Mouse (Mus musculus): ENCODE measurements around the gene Pqlc2. TPM values are rescaled to one million over a fixed set of nuclear protein-coding genes. Genes with fewer than 3 reads are reported as not detected.

Gene Pqlc2
- polyA plus RNA-seq, 1 experiment from 2014 or later = 12.7 TPM

- Histone ChIP-seq H3K27me3 (ENCODE audit: control insufficient read depth, insufficient read depth, low read length) (no peaks in the 10 kb centered on the region), H3K36me3 (ENCODE audit: control insufficient read depth, insufficient read depth, low read length) (peaks cover 16% of the 10 kb centered on the region), H3K9ac (replicated peaks; ENCODE audit: low read depth, low read length) (no peak overlapping the region), H3K9me3 (ENCODE audit: control insufficient read depth, low read length) (no peaks in the 10 kb centered on the region), H3K4me2 (ENCODE audit: low read depth, low read length) (no peak overlapping the region), H3K4me1 (ENCODE audit: control insufficient read depth, insufficient read depth, low read length) (no peaks in the 10 kb centered on the region), H3K27ac (ENCODE audit: low read depth, low read length) (no peak overlapping the region), H3K4me3 (ENCODE audit: low read depth, low read length) (no peak overlapping the region)
- 87% methylated on average over 16 of the region's 16 CpGs for WGBS
- ATAC-seq (ENCODE audit: low read depth) = no peak
Observed at GRCm38 (mm10) chr4:139291099-139291498, 19.4 kb downstream of the Pqlc2 start.

DNA sequence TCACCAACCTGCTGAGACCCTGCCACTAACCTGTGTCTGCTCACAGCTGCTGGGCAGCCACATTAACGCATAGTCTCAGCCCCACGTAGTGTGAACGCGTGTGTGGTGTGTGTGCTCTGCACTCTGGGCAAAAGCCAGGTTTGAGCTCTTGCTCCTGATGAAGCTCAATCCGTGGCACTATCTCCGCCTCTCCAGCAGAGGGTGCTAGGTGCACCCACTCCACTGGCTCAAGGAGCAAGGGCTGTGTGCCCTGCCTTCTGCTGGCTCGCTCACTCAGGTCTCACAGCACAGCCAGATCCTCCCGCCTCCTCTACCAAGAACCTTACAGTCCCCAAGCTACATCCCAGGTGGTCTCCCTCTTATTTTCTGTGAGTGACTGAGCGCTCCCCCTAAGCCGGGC, 21.5 kb downstream of the Pqlc2 start:
- no peaks in the 10 kb centered on the region for H3K27me3 ChIP-seq (ENCODE audit: control insufficient read depth, insufficient read depth, low read length)
- no peak overlapping the region for H3K9ac ChIP-seq (replicated peaks; ENCODE audit: low read depth, low read length)
- H3K4me2 ChIP-seq (ENCODE audit: low read depth, low read length) = no peak overlapping the region
- H3K4me3 ChIP-seq (ENCODE audit: low read depth, low read length) = no peak overlapping the region
- ATAC-seq (ENCODE audit: low read depth) = 0 out of 2 replicates have a peak, but pooled peaks have one; percentile 34
- 62% methylated on average over 10 of the region's 10 CpGs for WGBS
- H3K9me3 ChIP-seq (ENCODE audit: control insufficient read depth, low read length) = no peaks in the 10 kb centered on the region
- no peaks in the 10 kb centered on the region for H3K4me1 ChIP-seq (ENCODE audit: control insufficient read depth, insufficient read depth, low read length)
- H3K27ac ChIP-seq (ENCODE audit: low read depth, low read length) = no peak overlapping the region
- H3K36me3 ChIP-seq (ENCODE audit: control insufficient read depth, insufficient read depth, low read length) = peaks cover 16% of the 10 kb centered on the region

- H3K9ac ChIP-seq (replicated peaks; ENCODE audit: low read depth, low read length) = no peak overlapping the region
- peaks cover 3% of the 10 kb centered on the region; the same call in 1 of the 2 replicates for H3K4me1 ChIP-seq (ENCODE audit: control insufficient read depth, insufficient read depth, low read length)
- H3K36me3 ChIP-seq (ENCODE audit: control insufficient read depth, insufficient read depth, low read length) = peaks cover 25% of the 10 kb centered on the region
- no peak overlapping the region for H3K27ac ChIP-seq (ENCODE audit: low read depth, low read length)
- 87% methylated on average over 18 of the region's 18 CpGs for WGBS
- no peaks in the 10 kb centered on the region for H3K9me3 ChIP-seq (ENCODE audit: control insufficient read depth, low read length)
- no peak overlapping the region for H3K4me3 ChIP-seq (ENCODE audit: low read depth, low read length)
- H3K27me3 ChIP-seq (ENCODE audit: control insufficient read depth, insufficient read depth, low read length) = no peaks in the 10 kb centered on the region
- no peak overlapping the region for H3K4me2 ChIP-seq (ENCODE audit: low read depth, low read length)
- no peak for ATAC-seq (ENCODE audit: low read depth)
Observed at GRCm38 (mm10) chr4:139287122-139287863, 23.2 kb downstream of the Pqlc2 start.

DNA sequence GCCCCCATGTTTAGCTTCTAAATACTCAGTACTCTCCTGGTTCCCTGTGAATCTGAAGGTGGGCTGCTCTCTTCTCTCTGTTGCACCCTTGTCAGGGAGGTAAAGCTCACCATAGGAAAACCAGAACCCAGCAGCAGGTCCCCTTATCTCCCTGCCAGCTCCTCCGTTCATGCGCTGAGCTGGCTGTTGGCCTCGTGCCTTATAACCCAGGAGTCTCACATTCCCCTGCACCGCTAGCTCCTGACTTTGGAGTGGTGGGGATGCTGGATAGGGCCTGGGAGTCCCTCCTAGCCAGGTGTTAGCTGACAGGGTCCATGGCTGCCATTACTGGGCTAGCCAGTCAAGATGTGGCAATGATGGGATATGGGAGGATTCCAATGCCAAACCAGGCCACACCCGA, 24.3 kb downstream of the Pqlc2 start:
- no peak overlapping the region for H3K27ac ChIP-seq (ENCODE audit: low read depth, low read length)
- H3K9ac ChIP-seq (replicated peaks; ENCODE audit: low read depth, low read length) = no peak overlapping the region
- WGBS = 85% methylated on average over 5 of the region's 5 CpGs
- peaks cover 28% of the 10 kb centered on the region for H3K36me3 ChIP-seq (ENCODE audit: control insufficient read depth, insufficient read depth, low read length)
- H3K9me3 ChIP-seq (ENCODE audit: control insufficient read depth, low read length) = no peaks in the 10 kb centered on the region
- H3K27me3 ChIP-seq (ENCODE audit: control insufficient read depth, insufficient read depth, low read length) = no peaks in the 10 kb centered on the region
- ATAC-seq (ENCODE audit: low read depth) = no peak
- H3K4me3 ChIP-seq (ENCODE audit: low read depth, low read length) = no peak overlapping the region
- H3K4me2 ChIP-seq (ENCODE audit: low read depth, low read length) = no peak overlapping the region
- H3K4me1 ChIP-seq (ENCODE audit: control insufficient read depth, insufficient read depth, low read length) = peaks cover 3% of the 10 kb centered on the region; the same call in 1 of the 2 replicates

DNA sequence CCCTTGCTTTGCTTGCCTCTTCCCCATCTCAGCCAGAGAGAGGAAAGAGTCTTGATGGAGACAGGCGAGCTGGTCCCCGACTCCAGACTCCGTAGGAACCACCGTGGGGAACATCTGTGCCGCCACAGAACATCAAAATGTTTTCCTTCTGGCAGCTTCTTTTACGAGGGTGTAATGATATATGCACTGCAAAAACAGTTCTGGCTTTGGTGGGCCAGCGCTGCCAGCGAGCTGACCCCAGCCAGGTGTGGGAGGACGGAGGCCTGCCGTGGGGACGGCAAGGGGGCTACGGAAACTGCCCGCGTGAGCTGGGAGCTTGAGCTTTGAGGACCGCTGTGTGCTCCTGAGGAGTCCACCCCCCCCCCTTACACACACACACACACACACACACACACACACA, 25.6 kb downstream of the Pqlc2 start:
- H3K27me3 ChIP-seq (ENCODE audit: control insufficient read depth, insufficient read depth, low read length) = no peaks in the 10 kb centered on the region
- peaks cover 38% of the 10 kb centered on the region for H3K36me3 ChIP-seq (ENCODE audit: control insufficient read depth, insufficient read depth, low read length)

GRCm38 (mm10) chr4:139282955-139283417, 27.5 kb downstream of the Pqlc2 start:
- Histone ChIP-seq H3K9me3 (ENCODE audit: control insufficient read depth, low read length) (no peaks in the 10 kb centered on the region), H3K4me1 (ENCODE audit: control insufficient read depth, insufficient read depth, low read length) (peaks cover 3% of the 10 kb centered on the region; the same call in 1 of the 2 replicates), H3K4me2 (ENCODE audit: low read depth, low read length) (no peak overlapping the region), H3K4me3 (ENCODE audit: low read depth, low read length) (no peak overlapping the region), H3K9ac (replicated peaks; ENCODE audit: low read depth, low read length) (no peak overlapping the region), H3K36me3 (ENCODE audit: control insufficient read depth, insufficient read depth, low read length) (peaks cover 28% of the 10 kb centered on the region), H3K27me3 (ENCODE audit: control insufficient read depth, insufficient read depth, low read length) (no peaks in the 10 kb centered on the region), H3K27ac (ENCODE audit: low read depth, low read length) (0 out of 2 replicates have a peak overlapping the region, but pooled peaks have one; percentile 12)
- WGBS = 18% methylated on average over 6 of the region's 6 CpGs
- no peak for ATAC-seq (ENCODE audit: low read depth)

More for the DNA sequence above, 25.6 kb downstream of the Pqlc2 start:
- H3K27ac ChIP-seq (ENCODE audit: low read depth, low read length) = no peak overlapping the region
- no peak for ATAC-seq (ENCODE audit: low read depth)
- peaks cover 3% of the 10 kb centered on the region; the same call in 1 of the 2 replicates for H3K4me1 ChIP-seq (ENCODE audit: control insufficient read depth, insufficient read depth, low read length)
- H3K9ac ChIP-seq (replicated peaks; ENCODE audit: low read depth, low read length) = no peak overlapping the region
- H3K4me3 ChIP-seq (ENCODE audit: low read depth, low read length) = no peak overlapping the region
- H3K9me3 ChIP-seq (ENCODE audit: control insufficient read depth, low read length) = no peaks in the 10 kb centered on the region
- no peak overlapping the region for H3K4me2 ChIP-seq (ENCODE audit: low read depth, low read length)
- 87% methylated on average over 15 of the region's 15 CpGs for WGBS

- Histone ChIP-seq H3K27ac (ENCODE audit: low read depth, low read length) (no peak overlapping the region), H3K4me1 (ENCODE audit: control insufficient read depth, insufficient read depth, low read length) (peaks cover 3% of the 10 kb centered on the region; the same call in 1 of the 2 replicates), H3K4me2 (ENCODE audit: low read depth, low read length) (no peak overlapping the region), H3K9ac (replicated peaks; ENCODE audit: low read depth, low read length) (no peak overlapping the region), H3K4me3 (ENCODE audit: low read depth, low read length) (no peak overlapping the region), H3K36me3 (ENCODE audit: control insufficient read depth, insufficient read depth, low read length) (peaks cover 25% of the 10 kb centered on the region), H3K27me3 (ENCODE audit: control insufficient read depth, insufficient read depth, low read length) (no peaks in the 10 kb centered on the region), H3K9me3 (ENCODE audit: control insufficient read depth, low read length) (no peaks in the 10 kb centered on the region)
- 49% methylated on average over 16 of the region's 16 CpGs for WGBS
- ATAC-seq (ENCODE audit: low read depth) = no peak
Observed at GRCm38 (mm10) chr4:139281791-139282345, 28.6 kb downstream of the Pqlc2 start.

- ATAC-seq (ENCODE audit: low read depth) = no peak
Observed at GRCm38 (mm10) chr4:139280530-139280929, 30.0 kb downstream of the Pqlc2 start.

GRCm38 (mm10) chr4:139276411-139276810, 34.1 kb downstream of the Pqlc2 start:
- ATAC-seq (ENCODE audit: low read depth) = no peak
- Histone ChIP-seq H3K4me1 (ENCODE audit: control insufficient read depth, insufficient read depth, low read length) (no peaks in the 10 kb centered on the region), H3K36me3 (ENCODE audit: control insufficient read depth, insufficient read depth, low read length) (peaks cover 13% of the 10 kb centered on the region), H3K4me3 (ENCODE audit: low read depth, low read length) (no peak overlapping the region), H3K9ac (replicated peaks; ENCODE audit: low read depth, low read length) (no peak overlapping the region), H3K27me3 (ENCODE audit: control insufficient read depth, insufficient read depth, low read length) (no peaks in the 10 kb centered on the region), H3K9me3 (ENCODE audit: control insufficient read depth, low read length) (no peaks in the 10 kb centered on the region), H3K4me2 (ENCODE audit: low read depth, low read length) (no peak overlapping the region), H3K27ac (ENCODE audit: low read depth, low read length) (no peak overlapping the region)
- 87% methylated on average over 7 of the region's 7 CpGs for WGBS

More at GRCm38 (mm10) chr4:139280530-139280929, 30.0 kb downstream of the Pqlc2 start:
- Histone ChIP-seq H3K36me3 (ENCODE audit: control insufficient read depth, insufficient read depth, low read length) (peaks cover 25% of the 10 kb centered on the region), H3K27ac (ENCODE audit: low read depth, low read length) (no peak overlapping the region), H3K4me1 (ENCODE audit: control insufficient read depth, insufficient read depth, low read length) (peaks cover 3% of the 10 kb centered on the region; the same call in 1 of the 2 replicates), H3K4me2 (ENCODE audit: low read depth, low read length) (no peak overlapping the region), H3K27me3 (ENCODE audit: control insufficient read depth, insufficient read depth, low read length) (no peaks in the 10 kb centered on the region), H3K9ac (replicated peaks; ENCODE audit: low read depth, low read length) (no peak overlapping the region), H3K4me3 (ENCODE audit: low read depth, low read length) (no peak overlapping the region), H3K9me3 (ENCODE audit: control insufficient read depth, low read length) (no peaks in the 10 kb centered on the region)
- 93% methylated on average over 12 of the region's 12 CpGs for WGBS
